Mouse (Mus musculus) hindlimb bud, embryonic 11.5 days (tissue): ENCODE data around the gene Kcnh2.

ENCODE experiments used
- DNase-seq: peaks from one replicate; pipeline ENCODE4 v3.0.0-alpha.2; 2012; ENCODE audit warnings: low read depth, low spot score; ENCODE audit errors: extremely low spot score

Gene Kcnh2

DNA sequence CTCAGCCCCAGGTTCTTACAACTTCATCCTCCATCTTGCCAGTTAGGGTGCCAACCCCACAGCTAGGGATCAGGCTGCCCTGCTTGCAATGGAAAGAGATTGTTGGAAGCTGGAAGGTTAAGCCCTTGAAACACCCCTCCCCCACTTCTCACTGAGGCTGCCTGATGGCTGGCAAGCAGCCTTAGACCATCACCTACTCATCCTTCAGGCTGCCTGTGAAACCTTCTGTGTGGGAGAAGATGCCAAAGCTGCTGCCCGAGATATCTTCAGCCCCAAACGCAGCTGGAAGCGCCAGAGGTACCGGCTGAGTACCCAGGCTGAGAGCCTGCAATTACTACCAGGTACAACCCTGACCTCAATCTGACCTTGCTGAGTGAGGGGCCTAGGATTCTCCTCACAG lies 28.1 kb upstream of the Kcnh2 start:
- DNase-seq, result no peak

DNA sequence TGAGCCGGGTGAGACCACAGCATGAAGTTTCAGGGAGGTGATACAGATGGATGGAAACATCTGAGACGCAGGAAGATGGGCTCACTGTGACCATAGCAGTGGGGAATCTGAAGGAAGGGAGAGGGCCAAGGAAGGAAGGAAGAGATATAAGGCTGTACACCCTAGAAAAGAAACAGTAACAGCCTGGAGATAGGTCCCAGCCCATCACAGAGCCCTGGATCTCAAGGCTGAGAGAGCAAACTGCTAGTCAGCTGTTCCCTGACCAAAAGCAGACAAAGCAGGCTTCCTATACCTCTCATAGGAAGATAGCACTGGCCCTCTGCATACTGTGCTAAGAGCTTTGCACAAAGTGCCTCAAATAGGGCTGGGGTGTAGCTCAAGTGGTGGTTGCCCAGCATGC lies 27.3 kb upstream of the Kcnh2 start:
- no peak for DNase-seq

DNA sequence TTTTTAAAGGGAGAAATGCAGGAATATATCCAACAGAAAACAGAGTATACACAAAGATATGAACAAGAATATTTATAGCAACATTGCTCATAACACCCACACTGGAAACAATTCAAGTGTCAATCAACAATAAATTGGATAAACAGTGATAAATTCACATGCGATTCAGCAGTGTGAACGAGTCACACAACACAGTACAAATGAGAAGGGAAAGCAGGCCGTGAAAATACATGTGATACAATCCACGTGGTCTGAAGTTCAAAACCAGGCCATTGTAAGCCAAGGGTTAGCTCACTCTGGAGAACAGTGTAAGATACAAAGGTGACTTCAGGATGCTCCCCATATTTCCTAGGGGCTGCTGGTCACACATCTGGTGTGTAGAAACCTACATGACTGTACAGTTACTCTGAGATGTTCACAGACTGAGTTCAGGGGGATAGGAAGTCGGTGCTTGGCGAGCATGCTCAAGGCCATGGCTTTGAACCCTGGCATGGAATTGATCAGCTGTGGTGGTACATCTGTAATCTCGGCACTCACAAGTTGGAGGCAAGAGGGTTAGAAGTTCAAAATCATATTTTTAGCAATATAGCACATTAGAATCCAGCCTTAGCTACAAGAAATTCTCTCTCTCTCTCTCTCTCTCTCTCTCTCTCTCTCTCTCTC lies 23.4 kb upstream of the Kcnh2 start:
- no peak for DNase-seq

DNA sequence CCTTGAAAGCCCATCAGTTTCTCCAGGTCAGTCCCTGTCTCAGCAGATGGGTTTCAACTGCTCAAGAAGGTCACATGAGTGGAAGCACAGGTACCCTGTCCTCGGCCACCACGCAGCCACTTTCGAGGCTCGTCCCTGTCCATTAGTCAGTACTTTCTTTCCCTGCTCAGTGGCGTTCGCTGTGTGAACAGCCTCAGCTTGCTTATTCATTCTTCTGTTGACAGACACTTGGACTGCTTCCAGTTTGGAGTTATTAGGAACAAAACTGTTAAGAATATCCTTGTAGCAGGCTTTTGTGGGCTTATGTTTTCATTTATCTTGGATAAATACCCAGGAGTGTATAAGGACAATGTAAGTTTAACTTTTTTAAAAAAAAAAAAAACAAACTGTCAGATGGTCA lies 22.8 kb upstream of the Kcnh2 start:
- DNase-seq, result no peak

DNA sequence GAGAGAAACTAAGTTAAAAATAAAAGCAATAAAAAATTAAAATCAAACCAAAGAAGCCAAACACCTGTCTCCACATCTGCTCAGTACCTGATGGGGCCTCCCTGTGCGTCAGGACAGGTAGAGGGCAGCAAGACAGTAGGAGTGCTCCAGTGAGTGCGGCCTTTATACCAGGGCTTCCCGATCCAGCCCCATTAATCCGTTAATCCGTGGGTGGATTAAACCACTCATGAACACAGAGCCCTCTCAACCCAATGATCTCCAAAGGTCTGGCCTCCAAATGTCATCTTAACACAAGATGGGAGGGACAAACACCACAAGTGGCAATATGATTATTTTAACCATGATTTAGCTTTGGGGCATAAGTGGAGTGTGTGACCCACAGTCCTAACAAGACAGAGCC lies 22.4 kb upstream of the Kcnh2 start:
- DNase-seq, result no peak

DNA sequence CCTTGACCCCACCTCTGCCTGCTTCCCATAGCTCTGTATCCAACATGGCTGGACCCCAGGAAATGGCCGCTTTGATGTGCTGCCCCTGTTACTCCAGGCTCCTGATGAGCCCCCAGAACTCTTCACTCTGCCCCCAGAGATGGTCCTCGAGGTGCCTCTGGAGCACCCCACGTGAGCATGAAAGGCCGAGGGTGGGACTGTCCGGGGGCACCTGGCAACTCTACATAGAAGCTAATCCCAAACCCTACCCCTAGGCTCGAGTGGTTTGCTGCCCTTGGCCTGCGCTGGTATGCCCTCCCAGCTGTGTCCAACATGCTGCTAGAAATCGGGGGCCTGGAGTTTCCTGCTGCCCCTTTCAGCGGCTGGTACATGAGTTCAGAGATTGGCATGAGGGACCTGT lies 18.4 kb upstream of the Kcnh2 start:
- DNase-seq, result no peak

DNA sequence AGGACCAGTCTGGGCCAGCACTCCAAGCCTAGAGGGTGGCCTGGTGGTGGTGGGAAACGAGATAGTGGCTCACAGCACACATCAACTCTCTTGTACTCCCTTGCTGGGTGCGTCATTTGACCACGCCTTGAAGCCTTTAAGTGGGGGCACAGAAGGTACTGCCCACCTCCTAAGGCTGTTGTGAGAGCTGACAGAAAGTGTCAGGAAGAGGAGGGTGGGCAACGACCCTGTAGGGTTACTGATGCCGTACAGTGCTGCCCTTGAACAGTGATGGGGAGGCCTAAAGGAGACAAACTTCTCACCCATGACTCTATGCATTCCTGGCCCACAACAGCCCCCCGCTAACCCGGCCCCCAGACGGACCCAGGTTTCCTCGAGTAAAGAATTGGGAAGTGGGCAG lies 15.0 kb upstream of the Kcnh2 start:
- no peak for DNase-seq

DNA sequence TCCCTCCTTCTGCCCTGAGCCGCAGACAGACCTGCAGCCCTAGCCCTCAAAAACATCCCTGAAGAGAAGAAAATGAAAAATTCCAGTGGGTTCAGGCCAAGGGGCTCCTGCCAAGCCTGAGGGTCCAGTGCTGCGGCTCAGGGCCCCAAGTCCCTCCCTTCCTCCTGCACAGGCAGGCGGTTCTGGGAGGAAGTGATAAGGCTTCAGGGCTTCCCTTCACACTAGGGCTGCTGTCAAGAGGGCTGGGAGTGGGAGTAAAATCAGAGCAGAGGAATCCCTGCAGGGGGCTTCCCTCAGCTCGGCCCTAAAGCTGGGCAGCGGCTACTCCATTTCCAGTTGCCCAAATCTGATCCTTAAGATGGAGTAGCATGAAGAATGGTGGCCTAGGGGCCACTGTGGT lies 14.1 kb upstream of the Kcnh2 start:
- no peak for DNase-seq

DNA sequence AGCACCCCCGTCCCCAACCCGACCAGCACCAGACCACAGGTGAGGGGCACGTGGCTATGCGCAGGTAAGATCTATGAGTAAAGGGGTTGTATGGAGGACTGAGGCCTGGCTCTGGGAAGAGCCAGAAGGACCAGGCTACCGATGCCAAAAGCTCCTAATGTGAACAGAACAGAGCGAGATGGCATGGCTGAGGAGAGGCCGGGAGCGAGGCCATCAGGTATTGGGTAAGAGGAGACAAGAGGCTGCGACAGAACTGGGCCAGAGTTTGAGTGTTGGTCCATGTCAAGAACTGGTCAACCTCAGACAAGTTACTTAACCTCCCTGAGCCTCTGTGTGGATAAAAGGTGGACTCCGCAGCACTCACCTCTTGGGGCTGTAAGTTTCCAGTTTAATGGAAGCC lies 13.6 kb upstream of the Kcnh2 start:
- DNase-seq, result no peak

DNA sequence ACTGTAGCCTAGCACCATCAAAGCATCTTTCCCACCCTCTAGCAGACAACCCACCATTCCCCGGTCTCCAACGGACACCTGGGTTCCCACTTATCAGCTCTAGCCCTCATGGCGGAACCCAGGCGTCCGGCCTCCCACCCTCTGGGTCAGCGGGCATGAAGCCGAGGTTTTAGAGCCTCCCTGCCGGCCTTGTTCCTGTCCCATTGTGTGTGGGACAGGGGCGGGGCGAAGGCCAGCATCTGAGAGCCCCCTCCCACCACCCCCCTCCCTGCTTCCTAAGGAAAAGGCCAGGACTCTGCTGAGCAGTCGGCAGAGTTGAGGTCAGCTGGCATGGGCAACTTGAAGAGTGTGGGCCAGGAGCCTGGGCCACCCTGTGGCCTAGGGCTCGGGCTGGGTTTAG lies 13.1 kb upstream of the Kcnh2 start, which contains the start of gene Nos3:
Gene Nos3 (plus strand): TSS at position 303 of the 400 bp plus-strand sequence.
- DNase-seq, result no peak

DNA sequence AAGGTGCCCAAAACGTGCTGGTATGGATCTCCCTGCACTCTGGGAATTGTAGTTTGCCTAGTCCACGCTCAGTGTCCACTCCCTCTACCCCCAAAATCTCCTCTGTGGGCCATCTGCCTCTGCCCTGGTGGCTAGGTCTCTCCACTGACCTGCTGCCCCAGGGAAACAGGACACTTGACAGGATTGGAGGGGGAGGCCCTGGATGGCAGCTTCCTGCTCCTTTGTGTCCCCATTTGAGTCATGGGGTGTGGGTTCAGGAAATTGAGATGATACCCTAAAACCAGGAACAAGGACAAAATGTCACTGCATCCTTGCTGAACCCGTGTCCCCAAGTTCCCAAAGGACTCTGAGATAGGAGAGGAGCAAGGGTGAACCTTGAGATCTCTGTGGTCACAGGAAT lies 12.7 kb upstream of the Kcnh2 start:
- no peak for DNase-seq

DNA sequence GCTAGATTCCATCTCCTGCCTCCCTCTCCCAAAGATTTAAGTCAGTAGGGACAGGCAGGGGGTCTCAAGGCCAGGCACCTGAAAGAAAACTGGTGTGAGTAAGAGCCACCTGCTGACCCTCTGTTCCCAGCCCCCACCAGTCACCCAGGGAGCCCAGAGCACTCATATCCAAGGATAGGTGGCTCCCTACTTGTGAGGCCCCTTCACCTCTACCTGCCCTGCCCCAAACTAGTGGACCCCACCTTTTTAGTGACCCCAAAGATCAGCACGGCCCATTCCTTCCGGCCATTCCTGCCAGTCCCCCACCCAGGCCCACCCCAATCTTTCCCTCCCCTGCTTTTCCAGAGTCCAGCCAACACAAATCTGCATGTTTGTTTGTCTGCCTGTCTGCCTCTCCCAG lies 12.1 kb upstream of the Kcnh2 start:
- DNase-seq, result no peak

DNA sequence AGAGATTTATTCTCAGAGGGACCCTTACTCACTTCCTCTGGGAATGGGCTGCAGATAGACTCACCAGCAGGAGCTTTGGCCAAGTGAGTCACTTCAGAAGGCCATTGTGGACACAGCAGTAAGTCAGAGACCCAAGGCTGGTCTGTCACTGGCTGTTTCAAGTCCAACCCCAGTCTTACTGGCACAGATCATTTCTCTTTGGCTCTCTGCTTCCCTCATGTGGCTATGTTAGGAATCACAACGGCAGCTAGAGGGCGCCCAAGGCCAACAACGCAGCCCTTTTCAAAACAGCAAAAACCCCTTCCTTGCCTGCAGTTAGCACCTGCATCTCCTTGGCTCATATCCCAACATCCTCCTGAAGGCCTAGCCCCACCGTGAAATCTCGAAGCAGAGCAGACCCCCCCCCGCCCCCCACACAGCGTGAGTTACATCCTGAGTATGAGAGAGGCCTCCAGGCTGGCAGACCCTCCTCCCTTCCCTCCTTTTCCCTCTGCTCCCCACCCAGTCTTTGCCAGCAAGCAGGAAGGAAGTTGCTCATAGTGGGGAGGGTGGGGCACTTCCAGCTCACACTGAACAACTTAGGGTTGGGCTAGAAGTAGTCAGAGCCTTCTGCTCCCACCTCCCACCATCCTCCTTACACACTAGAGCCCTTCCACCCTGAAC lies 9.5 kb upstream of the Kcnh2 start:
- peak; percentile 72 for DNase-seq

DNA sequence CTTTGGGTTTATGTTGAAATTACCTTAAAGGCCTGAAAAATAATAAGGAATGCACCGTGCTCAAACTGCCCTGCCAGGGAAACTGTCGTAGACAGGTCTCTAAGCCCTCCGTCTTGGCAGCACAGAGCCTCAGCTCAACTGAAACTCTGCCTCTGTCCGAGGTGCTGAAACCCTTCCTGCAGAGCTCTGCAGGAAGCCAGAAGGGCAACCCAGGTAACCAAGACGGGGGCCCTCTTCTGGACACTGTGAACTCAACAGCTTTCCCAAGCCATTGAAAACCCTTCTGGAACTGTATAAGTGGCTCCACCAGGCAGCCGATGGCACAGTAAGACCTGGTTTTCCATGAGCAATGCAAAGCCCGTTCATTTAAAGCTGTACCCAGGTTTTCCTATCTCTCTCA lies 6.1 kb upstream of the Kcnh2 start:
- DNase-seq, result peak; percentile 81

DNA sequence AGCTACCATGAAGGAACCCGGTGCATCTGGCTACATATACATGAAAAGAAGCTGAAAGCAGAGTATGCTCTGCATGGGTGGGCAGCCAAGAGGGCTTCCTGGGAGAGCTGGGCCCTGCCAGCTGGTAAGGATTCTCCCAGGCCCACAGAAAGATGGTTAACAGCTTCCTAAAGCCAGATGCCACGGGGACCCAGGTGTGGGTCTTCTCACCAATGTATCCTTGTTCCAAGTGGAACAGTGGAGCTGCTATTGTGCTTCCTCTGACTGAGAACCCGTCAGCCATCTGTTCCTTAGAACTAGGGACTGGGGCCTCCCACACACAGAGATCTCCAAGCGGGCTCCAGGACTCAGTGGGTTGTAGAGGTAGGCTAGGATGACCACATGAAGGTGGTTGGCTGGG lies 5.4 kb upstream of the Kcnh2 start:
- DNase-seq, result no peak

DNA sequence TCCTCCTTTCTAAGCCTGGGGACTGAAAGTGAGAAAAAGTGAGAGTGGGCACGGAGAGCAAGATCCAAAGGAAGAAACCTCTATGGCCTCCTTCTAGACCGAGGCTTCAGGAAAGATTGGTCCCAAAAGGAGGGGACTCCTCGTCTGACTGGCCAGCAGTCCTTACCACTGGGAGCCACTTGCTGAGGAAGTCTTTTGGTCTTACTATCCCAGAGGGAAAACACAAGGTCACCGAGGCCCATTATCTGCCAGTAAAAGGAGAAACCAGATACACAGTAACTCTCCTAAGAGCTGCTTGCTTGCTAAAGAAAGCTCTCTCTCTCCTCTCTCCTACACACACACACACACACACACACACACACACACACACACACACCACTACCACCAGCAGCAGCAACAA lies 1.9 kb upstream of the Kcnh2 start:
- DNase-seq, result no peak

DNA sequence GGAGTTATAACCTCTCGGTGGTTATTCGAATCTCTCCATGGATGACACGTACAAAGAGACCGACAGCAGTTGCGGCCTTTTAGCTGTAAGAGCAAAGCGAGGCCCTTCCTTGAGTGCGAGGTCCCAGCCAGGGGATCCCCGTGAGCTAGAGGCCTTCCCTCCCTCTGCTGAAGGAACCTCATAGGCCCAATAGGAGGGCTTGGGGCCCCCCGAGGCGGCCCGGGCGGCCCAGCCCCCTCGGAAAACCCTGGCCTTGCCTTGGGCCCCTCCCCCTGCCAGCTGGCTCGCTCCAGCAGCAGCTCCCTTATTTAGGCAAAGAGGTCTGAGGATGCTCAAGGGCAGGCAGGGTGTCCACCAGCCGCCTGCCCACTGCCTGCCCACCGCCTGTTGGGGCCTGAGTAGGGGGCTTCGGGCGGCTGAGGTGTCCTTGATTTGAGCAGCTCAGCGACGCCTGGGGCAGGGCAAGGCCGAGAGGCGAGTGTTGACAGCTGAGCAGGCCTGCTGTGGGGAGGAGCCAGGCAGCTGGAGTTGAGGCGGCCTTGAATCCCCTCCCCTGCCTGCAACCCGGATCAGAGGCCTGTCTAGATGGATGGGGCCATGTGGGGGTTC lies 951 bp upstream of the Kcnh2 start:
- no peak for DNase-seq

DNA sequence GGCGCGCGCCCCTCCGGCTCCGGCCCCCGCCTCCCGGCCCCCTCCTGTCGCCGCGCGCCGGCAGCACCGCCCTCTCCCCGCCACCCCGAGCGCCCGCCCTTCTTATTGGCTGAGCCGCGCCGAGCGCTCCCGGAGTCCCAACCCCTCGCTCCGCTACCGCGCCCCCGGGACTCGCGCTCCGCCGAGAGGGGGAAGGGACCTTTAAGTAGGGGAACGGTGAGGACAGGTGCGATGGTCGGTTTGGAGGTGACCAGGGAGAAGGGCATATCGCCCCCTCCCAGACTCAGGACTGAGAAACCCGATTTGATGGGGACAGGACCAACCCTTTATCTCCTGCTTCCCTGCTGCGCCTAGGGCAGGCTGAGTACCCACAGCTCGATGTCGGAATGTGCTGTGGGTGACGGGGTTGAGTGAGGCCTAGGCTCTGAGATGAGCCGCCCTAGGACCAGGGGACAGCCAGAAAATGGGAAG lies 332 bp upstream of the Kcnh2 start:
- peak; percentile 31 for DNase-seq

DNA sequence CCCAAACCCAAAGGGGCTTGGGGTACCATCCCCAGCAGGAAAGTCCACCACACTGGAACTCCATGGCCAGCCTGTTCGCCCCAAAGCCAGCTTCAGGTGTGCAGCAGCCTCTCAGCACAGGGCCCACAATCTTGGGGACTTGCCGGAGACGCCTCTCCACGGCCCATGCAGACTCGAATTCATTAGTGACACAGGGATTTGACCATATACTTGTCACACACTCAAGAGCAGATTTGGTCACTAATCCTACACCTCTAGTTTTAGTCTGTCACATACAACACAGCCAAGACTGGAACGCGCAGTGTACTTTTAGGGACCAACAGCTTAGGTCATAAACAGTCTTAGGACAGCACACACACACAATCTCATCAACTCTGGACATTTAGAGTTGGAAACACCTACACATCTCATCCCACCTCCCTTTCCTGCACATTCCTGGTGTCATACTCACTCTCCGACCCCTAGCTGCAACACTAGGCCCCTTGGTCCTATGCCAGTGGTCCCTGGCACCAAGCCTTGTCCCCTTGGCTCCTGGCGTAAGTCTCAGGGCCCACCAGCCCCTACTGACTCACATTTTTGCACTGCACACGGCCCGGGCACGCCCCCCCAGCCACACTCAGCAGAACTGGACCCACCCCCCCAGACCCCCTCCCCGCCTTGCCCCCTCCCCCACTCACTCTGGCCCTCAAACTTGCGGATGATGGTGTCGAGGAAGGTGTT lies 713 bp downstream of the Kcnh2 start:
- DNase-seq, result no peak

DNA sequence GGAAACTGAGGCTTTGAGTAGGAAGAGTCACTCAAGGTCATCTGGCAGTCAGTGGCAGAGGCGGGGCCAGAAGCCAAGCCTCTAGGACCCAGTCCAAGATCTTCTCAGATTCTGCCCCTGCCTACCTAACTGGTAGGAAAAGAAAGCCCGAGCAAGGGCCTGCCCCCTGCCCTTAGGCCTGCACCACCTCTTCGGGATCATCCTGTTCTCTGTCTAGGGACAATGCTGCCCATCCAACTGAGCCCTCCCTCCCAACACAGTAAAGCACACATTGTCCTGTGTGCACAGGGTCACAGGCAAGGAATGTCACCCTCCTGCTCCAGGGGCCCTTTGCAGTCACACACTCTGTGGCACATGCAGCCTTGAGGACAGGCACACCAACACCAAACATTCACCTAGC lies 1.3 kb downstream of the Kcnh2 start:
- no peak for DNase-seq

DNA sequence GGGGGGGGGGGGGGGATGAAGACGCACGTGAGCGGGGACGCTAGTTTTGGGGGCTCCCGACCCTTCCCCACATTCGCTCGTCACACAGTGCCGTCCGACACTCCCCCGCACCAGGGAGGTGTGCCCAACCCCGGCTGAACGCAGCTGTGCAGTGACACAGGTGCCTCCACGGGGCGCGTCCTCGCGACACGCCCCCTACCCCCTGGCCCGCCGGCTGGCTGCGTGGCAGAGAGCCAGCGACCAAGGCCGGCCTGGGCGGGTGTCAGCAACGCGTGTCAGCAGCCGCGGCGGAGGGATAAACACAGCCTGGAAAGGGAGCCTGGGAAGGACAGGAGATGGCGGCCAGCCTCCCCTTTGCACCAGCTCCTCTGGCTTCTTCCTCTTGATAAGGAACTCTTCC lies 2.9 kb downstream of the Kcnh2 start:
- DNase-seq, result no peak

DNA sequence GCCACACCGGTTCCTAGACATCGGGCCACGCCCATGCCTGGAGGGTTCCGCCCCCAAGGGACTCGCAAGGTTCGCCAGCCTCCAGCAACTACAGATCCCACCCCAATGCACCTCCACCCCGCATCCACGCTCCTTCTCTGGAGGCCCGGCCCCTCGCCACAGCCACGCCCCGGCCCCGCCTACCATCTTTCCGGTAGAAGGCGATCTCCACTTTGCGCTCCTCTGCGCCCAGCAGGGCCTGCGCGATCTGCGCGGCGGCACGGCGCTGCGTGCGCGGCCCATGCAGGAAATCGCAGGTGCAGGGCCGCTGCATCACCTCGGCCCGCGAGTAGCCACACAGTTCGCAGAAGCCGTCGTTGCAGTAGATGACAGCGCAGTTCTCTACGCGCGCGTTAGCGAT lies 3.3 kb downstream of the Kcnh2 start:
- DNase-seq, result no peak
